Mouse (Mus musculus): ENCODE results near the gene Apoo. TPM values are rescaled to one million over a fixed set of nuclear protein-coding genes. Genes with fewer than 3 reads are reported as not detected.

The Apoo gene
- total RNA-seq, 2 experiments from 2014 or later, result 127 to 128 TPM

Small RNA genes lying within 50 kb of the gene (microRNA-seq; reads per million reads assigned to microRNA genes)
- not detected for gene Gm44477

Other genes starting within 250 kb of the Apoo start
- 10 to 100 TPM; 27.0 to 36.8 TPM for gene Zfx, start 243.4 kb upstream of the Apoo start, total RNA-seq (2021)
- 100 to 1,000 TPM; 116 to 181 TPM for gene Eif2s3x, start 154.3 kb upstream of the Apoo start, total RNA-seq (2021)
- gene Klhl15, start 132.5 kb upstream of the Apoo start, total RNA-seq (2021), result 10 to 100 TPM; 12.3 to 18.2 TPM
- gene Fam90a1b, start 340 bp upstream of the Apoo start, total RNA-seq (2021), result not detected
- gene Maged1, start 175.0 kb downstream of the Apoo start, total RNA-seq (2021), result 100 to 1,000 TPM; 233 to 246 TPM

Data from adrenal gland, postnatal 10 days (tissue).